9 mouse cellular contexts compared by ENCODE assay signal in genomic region chr16:52451786-52452476, GRCm38 (mm10). TPM values are rescaled to one million over a fixed set of nuclear protein-coding genes. Genes with fewer than 3 reads are reported as not detected.
A peak's percentile ranks its signal among the peaks of the same experiment; 100 is the strongest.
DNase-seq lines count a peak whose midpoint lies in the region; ATAC-seq and TF ChIP-seq lines count a peak whose summit lies in the region.
"Had no signal": no experiment of that assay in that cellular context is flagged by ENCODE, and none has a peak within 500 bp of the region (broad histone marks: within the 10 kb centered on the region; RNA-seq: fewer than 3 reads in every experiment).

No protein-coding gene starts in this region.

- WGBS in cerebellum, adult 2 months, result under 1% methylated on average over 23 of the region's 23 CpGs
- 2% methylated on average over 23 of the region's 23 CpGs for WGBS in heart, embryonic 12.5 days
- 1% methylated on average over 23 of the region's 23 CpGs for WGBS in midbrain, embryonic 13.5 days

- H3K27me3 ChIP-seq in cerebellum, adult 2 months (ENCODE audit: control insufficient read depth, insufficient read depth, low read length), result no peaks in the 10 kb centered on the region
- 0 out of 2 replicates have a peak, but pooled peaks cover 2% of the 10 kb centered on the region for H3K27me3 ChIP-seq in testis, adult 2 months (ENCODE audit: control insufficient read depth, insufficient read depth, low read length)
- H3K27me3 ChIP-seq in heart, embryonic 12.5 days (replicated peaks), result no peaks in the 10 kb centered on the region
- H3K27me3 ChIP-seq in midbrain, embryonic 13.5 days, result peaks cover 7% of the 10 kb centered on the region

- peak overlapping the region; percentile 92 for H3K4me3 ChIP-seq in cerebellum, adult 2 months (replicated peaks; ENCODE audit: insufficient read depth, low read depth, low read length)
- H3K4me3 ChIP-seq in testis, adult 2 months (ENCODE audit: control insufficient read depth, low read depth, low read length), result peak overlapping the region; percentile 90
- peak overlapping the region; percentile 68 for H3K4me3 ChIP-seq in heart, embryonic 12.5 days
- peak overlapping the region; percentile 57 for H3K4me3 ChIP-seq in midbrain, embryonic 13.5 days (replicated peaks)

- no peak for TF ChIP-seq CTCF in cerebellum, adult 2 months (IDR thresholded peaks at IDR 0.05; ENCODE audit: borderline replicate concordance, insufficient read depth, low read depth, low read length)
- TF ChIP-seq CTCF in testis, adult 2 months (IDR thresholded peaks at IDR 0.05; ENCODE audit: control insufficient read depth, insufficient read depth, insufficient replicate concordance, low read depth, low read length), result no peak

- no peaks in the 10 kb centered on the region for H3K36me3 ChIP-seq in testis, adult 2 months (ENCODE audit: control insufficient read depth, insufficient read depth, low read length)
- H3K36me3 ChIP-seq in heart, embryonic 12.5 days, result no peaks in the 10 kb centered on the region
- H3K36me3 ChIP-seq in midbrain, embryonic 13.5 days, result no peaks in the 10 kb centered on the region
- H3K36me3 ChIP-seq: G1E had no signal

- no peak for ATAC-seq in heart, embryonic 12.5 days (ENCODE audit: insufficient number of reproducible peaks, low FRiP score)
- peak; percentile 1; the same call in 1 of the 2 replicates for ATAC-seq in midbrain, embryonic 13.5 days

- TF ChIP-seq POLR2A in cerebellum, adult 2 months (IDR thresholded peaks at IDR 0.05; ENCODE audit: borderline replicate concordance, insufficient read depth, low read length), result no peak
- no peak for TF ChIP-seq POLR2A in testis, adult 2 months (IDR thresholded peaks at IDR 0.05; ENCODE audit: control insufficient read depth, low read depth, low read length)

- peak; percentile 8 to 23 for DNase-seq in cerebellum, adult 2 months
- no peak for DNase-seq in cerebellum, postnatal 4 days (ENCODE audit: low spot score in 2 of 2)
- DNase-seq in testis, postnatal 10 days (ENCODE audit: low spot score), result no peak
- peak; percentile 48 to 60 for DNase-seq in kidney, postnatal 4 days
- DNase-seq in yolk sac, embryonic 10.5 days (ENCODE audit: low spot score), result peak; percentile 24

- peak overlapping the region; percentile 75 for H3K4me2 ChIP-seq in heart, embryonic 12.5 days
- peak overlapping the region; percentile 81 for H3K4me2 ChIP-seq in midbrain, embryonic 13.5 days (replicated peaks)

- H3K9me3 ChIP-seq in heart, embryonic 12.5 days (replicated peaks), result no peaks in the 10 kb centered on the region
- no peaks in the 10 kb centered on the region for H3K9me3 ChIP-seq in midbrain, embryonic 13.5 days

- peak overlapping the region; percentile 74 for H3K9ac ChIP-seq in heart, embryonic 12.5 days
- peak overlapping the region; percentile 59 for H3K9ac ChIP-seq in midbrain, embryonic 13.5 days (replicated peaks)

- H3K4me1 ChIP-seq in cerebellum, adult 2 months (ENCODE audit: control insufficient read depth, insufficient read depth, low read length), result 0 out of 2 replicates have a peak, but pooled peaks cover 2% of the 10 kb centered on the region
- peaks cover 18% of the 10 kb centered on the region for H3K4me1 ChIP-seq in testis, adult 2 months (ENCODE audit: control insufficient read depth, insufficient read depth, low read length)
- 0 out of 2 replicates have a peak, but pooled peaks cover 2% of the 10 kb centered on the region for H3K4me1 ChIP-seq in heart, embryonic 12.5 days (replicated peaks)
- peaks cover 40% of the 10 kb centered on the region for H3K4me1 ChIP-seq in midbrain, embryonic 13.5 days (replicated peaks)

- H3K27ac ChIP-seq in cerebellum, adult 2 months (ENCODE audit: insufficient read depth, low read length), result no peak overlapping the region
- H3K27ac ChIP-seq in testis, adult 2 months (ENCODE audit: control insufficient read depth, insufficient read depth, low read depth, low read length), result no peak overlapping the region
- H3K27ac ChIP-seq in heart, embryonic 12.5 days (ENCODE audit: poor library complexity, severe bottlenecking), result peak overlapping the region; percentile 62
- 0 out of 2 replicates have a peak overlapping the region, but pooled peaks have one; percentile 30 for H3K27ac ChIP-seq in midbrain, embryonic 13.5 days

RNA-seq across cellular contexts. Expression of gene Alcam, which starts 1.9 kb away (rescaled TPM):
- 23.4 and 25.2 TPM in 2 replicates for polyA plus RNA-seq in cerebellum, adult 2 months (2012; rRNA removed)
- polyA plus RNA-seq in testis, adult 2 months (2012; rRNA removed), result 1.3 and 1.9 TPM in 2 replicates
- 13.8 and 15.3 TPM in 2 replicates for polyA plus RNA-seq in heart, embryonic 12.5 days (2016; fragmentation: Nextera tagmentation; extraction: Ambion mirVana)
- polyA plus RNA-seq in midbrain, embryonic 13.5 days (2015; fragmentation: Nextera tagmentation; extraction: Ambion mirVana), result 9.8 and 13.7 TPM in 2 replicates
- polyA plus RNA-seq: G1E had no signal

Comparison
In these comparisons a context has a peak if more than half of its experiments do, and no peak if none do; other contexts are left out.
1. DNase-seq: peak in cerebellum, adult 2 months (2 of 2), kidney, postnatal 4 days (2 of 2) and yolk sac, embryonic 10.5 days (single experiment); none in cerebellum, postnatal 4 days (0 of 2) and testis, postnatal 10 days (single experiment).
2. H3K27ac ChIP-seq: peak in heart, embryonic 12.5 days (single experiment) and midbrain, embryonic 13.5 days (single experiment); none in cerebellum, adult 2 months (single experiment) and testis, adult 2 months (single experiment).
3. Peak in every context shown above with its lines, with median percentiles within 50 percentile points of each other: H3K4me3 ChIP-seq.